Mouse (Mus musculus) CH12.LX (cell line): ENCODE results near the gene Fam53a. TPM values are rescaled to one million over a fixed set of nuclear protein-coding genes. Genes with fewer than 3 reads are reported as not detected.

Source experiments
- DNase-seq: peaks from one replicate; pipeline ENCODE4 v3.0.0-alpha.2; 2013; ENCODE audit errors: extremely low read depth
- H3K27ac ChIP-seq: 2 replicates; pipeline ENCODE4 v1.5.1; 2012; ENCODE audit warnings: low read depth, mild to moderate bottlenecking, control low read depth, moderate library complexity; ENCODE audit not compliant: insufficient read depth
- H3K27me3 ChIP-seq: replicated peaks from 2 replicates; pipeline ENCODE3; 2012; ENCODE audit warnings: inconsistent platforms
- H3K36me3 ChIP-seq, 2 experiments: replicated peaks in 1 of 2; 2 replicates each; pipeline versions ENCODE3 to v1.6.1; 2012; ENCODE audit warnings: inconsistent platforms in 1 of 2, low read length in 1 of 2, mild to moderate bottlenecking in 1 of 2, mixed read lengths in 1 of 2, moderate library complexity in 1 of 2; ENCODE audit not compliant: control insufficient read depth in 1 of 2, insufficient read depth in 1 of 2
- H3K4me1 ChIP-seq, 2 experiments: 2 replicates each; pipeline ENCODE4 v1.6.1; 2012; ENCODE audit warnings: inconsistent platforms in 1 of 2, moderate library complexity in 1 of 2; ENCODE audit not compliant: insufficient read depth in 2 of 2, control insufficient read depth in 1 of 2
- H3K4me2 ChIP-seq: 2 replicates; pipeline ENCODE4 v1.6.1; 2012; ENCODE audit warnings: low read depth, mild to moderate bottlenecking, control low read depth; ENCODE audit not compliant: poor library complexity, insufficient read depth, severe bottlenecking
- H3K4me3 ChIP-seq, 3 experiments: fragments of 150-350 bp in 1 of 3; sonication (generic) in 1 of 3; replicated peaks in 1 of 3; 2 replicates each; pipeline versions ENCODE3 to v1.5.1; 2011 to 2012; ENCODE audit warnings: low read depth in 2 of 3, low read length in 2 of 3, mild to moderate bottlenecking in 2 of 3, moderate library complexity in 2 of 3, control low read depth in 1 of 3, improper control_type of control experiment in 1 of 3, inconsistent platforms in 1 of 3, mixed read lengths in 1 of 3; ENCODE audit not compliant: poor library complexity in 1 of 3
- H3K79me2 ChIP-seq: replicated peaks from 2 replicates; pipeline ENCODE4 v1.6.1; 2012; ENCODE audit warnings: mild to moderate bottlenecking, moderate library complexity; ENCODE audit not compliant: control insufficient read depth, poor library complexity, insufficient read depth, severe bottlenecking; ENCODE audit errors: extremely low read depth
- H3K9ac ChIP-seq: 2 replicates; pipeline ENCODE4 v1.6.1; 2012; ENCODE audit warnings: low read depth, mild to moderate bottlenecking, control low read depth, moderate library complexity; ENCODE audit not compliant: insufficient read depth
- H3K9me3 ChIP-seq: replicated peaks from 2 replicates; pipeline ENCODE3; 2012; ENCODE audit warnings: low read length, inconsistent platforms, mixed read lengths
- BHLHE40 ChIP-seq: IDR thresholded peaks from 2 replicates; pipeline ENCODE4 v1.6.1; 2011; ENCODE audit warnings: mild to moderate bottlenecking, low read depth, low read length, improper control_type of control experiment
- CHD1 ChIP-seq: IDR thresholded peaks from 2 replicates; pipeline ENCODE4 v1.6.1; 2012; ENCODE audit warnings: low read depth, low read length, improper control_type of control experiment, inconsistent platforms
- CHD2 ChIP-seq: IDR thresholded peaks from 2 replicates; pipeline ENCODE4 v1.6.1; 2011; ENCODE audit warnings: low read length, improper control_type of control experiment
- ELF1 ChIP-seq: IDR thresholded peaks from 2 replicates; pipeline ENCODE4 v1.6.1; 2014; ENCODE audit warnings: low read depth, mild to moderate bottlenecking, inconsistent platforms, low read length, improper control_type of control experiment
- EP300 ChIP-seq: IDR thresholded peaks from 2 replicates; pipeline ENCODE4 v1.6.1; 2011; ENCODE audit warnings: low read length, improper control_type of control experiment
- GABPA ChIP-seq: IDR thresholded peaks from 2 replicates; pipeline ENCODE4 v1.6.1; 2012; ENCODE audit warnings: low read depth, low read length, improper control_type of control experiment, inconsistent platforms; ENCODE audit not compliant: insufficient replicate concordance
- KAT2A ChIP-seq: IDR thresholded peaks from 2 replicates; pipeline ENCODE4 v1.6.1; 2012; ENCODE audit warnings: low read length, improper control_type of control experiment, inconsistent platforms; ENCODE audit not compliant: insufficient replicate concordance
- MAX ChIP-seq: IDR thresholded peaks from 2 replicates; pipeline ENCODE4 v1.6.1; 2011; ENCODE audit warnings: low read length, improper control_type of control experiment
- MAZ ChIP-seq: IDR thresholded peaks from 2 replicates; pipeline ENCODE4 v1.6.1; 2012; ENCODE audit warnings: low read depth, mild to moderate bottlenecking, inconsistent platforms, low read length, improper control_type of control experiment, moderate library complexity
- MXI1 ChIP-seq: IDR thresholded peaks from 2 replicates; pipeline ENCODE4 v1.6.1; 2011; ENCODE audit warnings: mild to moderate bottlenecking, low read depth, low read length, improper control_type of control experiment
- NRF1 ChIP-seq: IDR thresholded peaks from 2 replicates; pipeline ENCODE4 v1.6.1; 2014; ENCODE audit warnings: low read depth, mild to moderate bottlenecking, inconsistent platforms, low read length, improper control_type of control experiment, moderate library complexity
- POLR2AphosphoS2 ChIP-seq: IDR thresholded peaks from 2 replicates; pipeline ENCODE4 v1.6.1; 2011; ENCODE audit warnings: low read depth, low read length, improper control_type of control experiment
- RAD21 ChIP-seq: IDR thresholded peaks from 2 replicates; pipeline ENCODE4 v1.6.1; 2011; ENCODE audit warnings: low read depth, mild to moderate bottlenecking, low read length, improper control_type of control experiment, moderate library complexity
- SIN3A ChIP-seq: IDR thresholded peaks from 2 replicates; pipeline ENCODE4 v1.6.1; 2012; ENCODE audit warnings: low read length, improper control_type of control experiment, inconsistent platforms
- TBP ChIP-seq: conservative IDR thresholded peaks from 2 replicates; pipeline ENCODE4 v1.6.1; 2011; ENCODE audit warnings: low read depth, low read length, improper control_type of control experiment
- TCF12 ChIP-seq: IDR thresholded peaks from 2 replicates; pipeline ENCODE4 v1.6.1; 2014; ENCODE audit warnings: low read depth, mild to moderate bottlenecking, inconsistent platforms, low read length, improper control_type of control experiment
- UBTF ChIP-seq: IDR thresholded peaks from 2 replicates; pipeline ENCODE4 v1.6.1; 2012; ENCODE audit warnings: low read depth, mild to moderate bottlenecking, inconsistent platforms, low read length, improper control_type of control experiment, moderate library complexity
- USF1 ChIP-seq: IDR thresholded peaks from 2 replicates; pipeline ENCODE4 v1.6.1; 2014; ENCODE audit warnings: low read depth, mild to moderate bottlenecking, inconsistent platforms, low read length, improper control_type of control experiment
- USF2 ChIP-seq: conservative IDR thresholded peaks from 2 replicates; pipeline ENCODE4 v1.6.1; 2011; ENCODE audit warnings: low read depth, low read length, improper control_type of control experiment
- ZKSCAN1 ChIP-seq: IDR thresholded peaks from 2 replicates; pipeline ENCODE4 v1.6.1; 2012; ENCODE audit warnings: low read depth, inconsistent platforms, low read length, improper control_type of control experiment, borderline replicate concordance
- ZMIZ1 ChIP-seq: IDR thresholded peaks from 2 replicates; pipeline ENCODE4 v1.6.1; 2012; ENCODE audit warnings: low read depth, mild to moderate bottlenecking, inconsistent platforms, low read length, improper control_type of control experiment
- dilution Hi-C: fragments of 300-500 bp; cut with MboI; formaldehyde crosslinking; loops from 2 replicates; pipeline ENCODE4 v1.14.3; 2020; ENCODE audit warnings: low sequenced_read_pairs; ENCODE audit not compliant: extremely low pct_unique_long_range_greater_than_20kb, extremely low pct_ligation_motif_present
- in situ Hi-C: fragments of 300-500 bp; cut with MboI; formaldehyde crosslinking; loops from 3 replicates; pipeline ENCODE4 v1.14.3; 2019; ENCODE audit warnings: low sequenced_read_pairs, low pct_ligation_motif_present, low pct_unique_long_range_greater_than_20kb, mixed read lengths
- polyA plus RNA-seq: library from polyadenylated mRNA; unstranded; fragments of >175 nt; gene quantifications from 2 replicates; pipeline ENCODE4 v1.2.1, GENCODE M21; 2012; ENCODE audit warnings: low read depth; ENCODE audit not compliant: insufficient read length
- total RNA-seq, 2 experiments: library from RNA; depleted of rRNA; stranded (reverse); fragments of 300-350 nt in 1 of 2; fragments of >200 nt in 1 of 2; gene quantifications; 2 replicates each; pipeline ENCODE4 v1.2.3; 2012 to 2014

The Fam53a gene
- total and polyA plus RNA-seq, 3 experiments = 26.6 to 33.4 (median 29.2) TPM

- H3K79me2 ChIP-seq = no peaks in the 10 kb centered on the region
Observed at GRCm38 (mm10) chr5:33609226-33609625, 20.2 kb downstream of the Fam53a start.

GRCm38 (mm10) chr5:33607434-33607833 lies 22.0 kb downstream of the Fam53a start:
- TF ChIP-seq USF1 = no peak
- TF ChIP-seq SIN3A = no peak
- TF ChIP-seq UBTF = no peak
- no peak for TF ChIP-seq MAZ
- no peak for TF ChIP-seq TBP
- TF ChIP-seq RAD21 = no peak
- TF ChIP-seq GABPA = no peak
- TF ChIP-seq MAX = no peak
- TF ChIP-seq TCF12 = no peak
- no peak for TF ChIP-seq NRF1
- TF ChIP-seq ZKSCAN1 = no peak
- Histone ChIP-seq H3K9ac (no peak overlapping the region), H3K4me3 (no peak overlapping the region), H3K27me3 (no peaks in the 10 kb centered on the region), H3K27ac (no peak overlapping the region), H3K9me3 (no peaks in the 10 kb centered on the region), H3K4me1 (peaks cover 0 to 4% of the 10 kb centered on the region in 2 experiments; a peak in 1 of 4 replicates), H3K36me3 (peaks cover 66 to 95% of the 10 kb centered on the region in 2 experiments), H3K4me2 (no peak overlapping the region), H3K79me2 (no peaks in the 10 kb centered on the region)
- dilution Hi-C loops = no loop called here
- in situ Hi-C loops = no loop called here
- no peak for DNase-seq

More at GRCm38 (mm10) chr5:33609226-33609625, 20.2 kb downstream of the Fam53a start:
- no peak for TF ChIP-seq POLR2AphosphoS2
- no peak for TF ChIP-seq USF1
- TF ChIP-seq EP300 = no peak
- no peak for TF ChIP-seq BHLHE40
- Histone ChIP-seq H3K9me3 (no peaks in the 10 kb centered on the region), H3K4me1 (no peaks in the 10 kb centered on the region), H3K4me3 (no peak overlapping the region), H3K36me3 (peaks cover 55 to 92% of the 10 kb centered on the region in 2 experiments), H3K9ac (no peak overlapping the region), H3K4me2 (no peak overlapping the region), H3K27ac (no peak overlapping the region), H3K27me3 (no peaks in the 10 kb centered on the region)
- DNase-seq = no peak
- dilution Hi-C loops (no loop called here), in situ Hi-C loops (no loop called here)

GRCm38 (mm10) chr5:33606631-33607030 lies 22.8 kb downstream of the Fam53a start:
- Histone ChIP-seq H3K4me2 (no peak overlapping the region), H3K4me1 (peaks cover 0 to 12% of the 10 kb centered on the region in 2 experiments; a peak in 1 of 4 replicates), H3K79me2 (no peaks in the 10 kb centered on the region), H3K27ac (no peak overlapping the region), H3K4me3 (no peak overlapping the region), H3K9ac (no peak overlapping the region), H3K9me3 (no peaks in the 10 kb centered on the region), H3K27me3 (no peaks in the 10 kb centered on the region), H3K36me3 (peaks cover 63 to 95% of the 10 kb centered on the region in 2 experiments)
- in situ Hi-C loops (no loop called here), dilution Hi-C loops (no loop called here)
- no peak for TF ChIP-seq TBP
- TF ChIP-seq MXI1 = no peak
- no peak for TF ChIP-seq RAD21
- TF ChIP-seq KAT2A = no peak
- no peak for TF ChIP-seq USF2
- TF ChIP-seq GABPA = no peak
- no peak for TF ChIP-seq CHD1
- TF ChIP-seq POLR2AphosphoS2 = no peak
- no peak for TF ChIP-seq ZMIZ1
- TF ChIP-seq UBTF = no peak
- no peak for TF ChIP-seq ELF1
- no peak for TF ChIP-seq CHD2
- DNase-seq = no peak
